Mouse (Mus musculus) MEL (cell line): ENCODE results near the gene Bag6. TPM values are rescaled to one million over a fixed set of nuclear protein-coding genes. Genes with fewer than 3 reads are reported as not detected.
A peak's percentile ranks its signal among the peaks of the same experiment; 100 is the strongest.

Source experiments
- DNase-seq: peaks from one replicate; pipeline ENCODE4 v3.0.0; 2011; ENCODE audit warnings: low read depth, low spot score
- H3K27ac ChIP-seq: 2 replicates; pipeline ENCODE4 v1.5.1; 2012; ENCODE audit warnings: low read depth, mild to moderate bottlenecking, control low read depth, low read length, moderate library complexity; ENCODE audit not compliant: control insufficient read depth
- H3K27me3 ChIP-seq, 2 experiments: fragments of 150-350 bp in 1 of 2; sonication (generic) in 1 of 2; 2 replicates each; pipeline ENCODE4 v1.6.1; 2012; ENCODE audit warnings: low read length in 2 of 2, mild to moderate bottlenecking in 2 of 2, improper control_type of control experiment in 1 of 2, moderate library complexity in 1 of 2; ENCODE audit not compliant: insufficient read depth in 2 of 2, control insufficient read depth in 1 of 2
- H3K36me3 ChIP-seq, 2 experiments: 2 replicates each; pipeline ENCODE4 v1.6.1; 2012 to 2014; ENCODE audit warnings: low read length in 2 of 2, improper control_type of control experiment in 1 of 2, inconsistent platforms in 1 of 2, mild to moderate bottlenecking in 1 of 2; ENCODE audit not compliant: insufficient read depth in 2 of 2, control insufficient read depth in 1 of 2
- H3K4me1 ChIP-seq, 2 experiments: fragments of 150-350 bp in 1 of 2; sonication (generic) in 1 of 2; 2 replicates each; pipeline ENCODE4 v1.6.1; 2012; ENCODE audit warnings: low read length in 2 of 2, improper control_type of control experiment in 1 of 2, mild to moderate bottlenecking in 1 of 2; ENCODE audit not compliant: insufficient read depth in 2 of 2, control insufficient read depth in 1 of 2
- H3K4me3 ChIP-seq, 2 experiments: fragments of 150-350 bp in 1 of 2; sonication (generic) in 1 of 2; 2 replicates each; pipeline ENCODE4 v1.5.1; 2012; ENCODE audit warnings: low read depth in 2 of 2, low read length in 2 of 2, mild to moderate bottlenecking in 2 of 2, moderate library complexity in 2 of 2, control low read depth in 1 of 2, improper control_type of control experiment in 1 of 2; ENCODE audit not compliant: control insufficient read depth in 1 of 2, insufficient read depth in 1 of 2
- H3K79me2 ChIP-seq: 2 replicates; pipeline ENCODE4 v1.6.1; 2012; ENCODE audit warnings: mild to moderate bottlenecking, low read length, moderate library complexity; ENCODE audit not compliant: control insufficient read depth, poor library complexity, insufficient read depth
- H3K9ac ChIP-seq: 2 replicates; pipeline ENCODE4 v1.6.1; 2012; ENCODE audit warnings: low read depth, mild to moderate bottlenecking, control low read depth, low read length, moderate library complexity; ENCODE audit not compliant: control insufficient read depth, poor library complexity, severe bottlenecking
- H3K9me3 ChIP-seq: fragments of 150-350 bp; sonication (generic); replicated peaks from 2 replicates; pipeline ENCODE4 v1.6.1; 2012; ENCODE audit warnings: mild to moderate bottlenecking, low read length, improper control_type of control experiment, moderate library complexity; ENCODE audit not compliant: insufficient read depth
- CHD2 ChIP-seq: IDR thresholded peaks from 2 replicates; pipeline ENCODE4 v1.6.1; 2011; ENCODE audit warnings: low read length, improper control_type of control experiment
- CTCF ChIP-seq, 3 experiments: IDR thresholded peaks in 2 of 3; conservative IDR thresholded peaks in 1 of 3; 2 replicates each; pipeline ENCODE4 v1.5.1; 2011 to 2012; ENCODE audit warnings: low read length in 3 of 3, low read depth in 2 of 3, mild to moderate bottlenecking in 2 of 3, improper control_type of control experiment in 1 of 3, inconsistent platforms in 1 of 3, mixed read lengths in 1 of 3, moderate library complexity in 1 of 3; ENCODE audit not compliant: control insufficient read depth in 1 of 3, insufficient read depth in 1 of 3, poor library complexity in 1 of 3, severe bottlenecking in 1 of 3
- EP300 ChIP-seq, 2 experiments: IDR thresholded peaks; 2 replicates each; pipeline ENCODE4 v1.6.1; 2011; ENCODE audit warnings: improper control_type of control experiment in 2 of 2, low read length in 2 of 2, low read depth in 1 of 2, mild to moderate bottlenecking in 1 of 2
- ETS1 ChIP-seq: IDR thresholded peaks from 2 replicates; pipeline ENCODE4 v1.6.1; 2012; ENCODE audit warnings: low read depth, mild to moderate bottlenecking, inconsistent platforms, low read length, improper control_type of control experiment, moderate library complexity
- GATA1 ChIP-seq: IDR thresholded peaks from 2 replicates; pipeline ENCODE4 v1.6.1; 2011; ENCODE audit warnings: low read depth, low read length, improper control_type of control experiment
- MEF2A ChIP-seq: IDR thresholded peaks from 2 replicates; pipeline ENCODE4 v1.6.1; 2014; ENCODE audit warnings: low read depth, mild to moderate bottlenecking, inconsistent platforms, low read length, improper control_type of control experiment; ENCODE audit not compliant: poor library complexity, insufficient replicate concordance, severe bottlenecking; ENCODE audit errors: extremely low read depth
- MYB ChIP-seq: IDR thresholded peaks from 2 replicates; pipeline ENCODE4 v1.6.1; 2011; ENCODE audit warnings: mild to moderate bottlenecking, low read depth, low read length, improper control_type of control experiment
- POLR2A ChIP-seq, 2 experiments: IDR thresholded peaks; 2 replicates each; pipeline ENCODE4 v1.6.1; 2011 to 2012; ENCODE audit warnings: low read length in 2 of 2, mild to moderate bottlenecking in 2 of 2, control low read depth in 1 of 2, improper control_type of control experiment in 1 of 2, low read depth in 1 of 2, moderate library complexity in 1 of 2; ENCODE audit not compliant: control insufficient read depth in 1 of 2, insufficient read depth in 1 of 2, poor library complexity in 1 of 2
- RAD21 ChIP-seq: IDR thresholded peaks from 2 replicates; pipeline ENCODE4 v1.6.1; 2011; ENCODE audit warnings: mild to moderate bottlenecking, low read depth, low read length, improper control_type of control experiment
- SIN3A ChIP-seq: IDR thresholded peaks from 2 replicates; pipeline ENCODE4 v1.6.1; 2012; ENCODE audit warnings: low read length, improper control_type of control experiment, inconsistent platforms
- SMC3 ChIP-seq: IDR thresholded peaks from 2 replicates; pipeline ENCODE4 v1.6.1; 2011; ENCODE audit warnings: low read depth, low read length, improper control_type of control experiment
- TBP ChIP-seq: IDR thresholded peaks from 2 replicates; pipeline ENCODE4 v1.8.0; 2011; ENCODE audit warnings: low read depth, low read length, improper control_type of control experiment
- TCF12 ChIP-seq: IDR thresholded peaks from 2 replicates; pipeline ENCODE4 v1.6.1; 2014; ENCODE audit warnings: low read depth, mild to moderate bottlenecking, inconsistent platforms, low read length, improper control_type of control experiment, moderate library complexity
- ZC3H11A ChIP-seq: IDR thresholded peaks from 2 replicates; pipeline ENCODE4 v1.6.1; 2012; ENCODE audit warnings: low read depth, mild to moderate bottlenecking, inconsistent platforms, low read length, improper control_type of control experiment
- ZNF384 ChIP-seq: IDR thresholded peaks from 2 replicates; pipeline ENCODE4 v1.6.1; 2012; ENCODE audit warnings: low read depth, mild to moderate bottlenecking, inconsistent platforms, low read length, improper control_type of control experiment
- polyA plus RNA-seq, 2 experiments: library from polyadenylated mRNA; stranded (reverse) in 1 of 2; unstranded in 1 of 2; fragments of >175 nt in 1 of 2; fragments of >200 nt in 1 of 2; gene quantifications; 2 replicates each; pipeline versions ENCODE4 v1.2.1 to v1.2.4; 2012; ENCODE audit warnings: low replicate concordance in 2 of 2, low read depth in 1 of 2; ENCODE audit not compliant: insufficient read length in 2 of 2, insufficient read depth in 1 of 2, missing spikeins in 1 of 2
- total RNA-seq: library from RNA; depleted of rRNA; stranded (reverse); fragments of 300-350 nt; gene quantifications from 2 replicates; pipeline ENCODE4 v1.2.3, GENCODE M21; 2012

Gene Bag6
- total and polyA plus RNA-seq, 3 experiments, result 102 to 283 TPM; not detected in 1

- TF ChIP-seq TCF12 (no peak), CHD2 (no peak)
- TF ChIP-seq, all 39 proteins: peak for 9
Measured at GRCm38 (mm10) chr17:35190096-35190495, 55.1 kb downstream of the Bag6 start (continued).

GRCm38 (mm10) chr17:35191723-35192122 is 56.7 kb downstream of the Bag6 start:
- H3K36me3 ChIP-seq, result peaks cover 0 to 34% of the 10 kb centered on the region in 2 experiments; a peak in 2 of 4 replicates
- TF ChIP-seq ZC3H11A (peak; percentile 31), ZNF384 (no peak), EP300 (IDR thresholded peaks at IDR 0.05; ENCODE audit: low read depth in 1 of 2, low read length in 2 of 2) (0 out of 4 replicates have a peak, but pooled peaks of 1 of the 2 experiments have one; percentile 0), SMC3 (peak; percentile 30), POLR2A (IDR thresholded peaks at IDR 0.05; ENCODE audit: control insufficient read depth in 1 of 2, insufficient read depth in 1 of 2, low read depth in 1 of 2, low read length in 2 of 2, poor library complexity in 1 of 2) (no peak), SIN3A (no peak), MEF2A (no peak), RAD21 (peak; percentile 13; the same call in 1 of the 2 replicates), CTCF (IDR thresholded peaks at IDR 0.05 in 2 of 3, conservative IDR thresholded peaks at IDR 0.05 in 1 of 3; ENCODE audit: control insufficient read depth in 1 of 3, insufficient read depth in 1 of 3, low read depth in 2 of 3, low read length in 3 of 3, poor library complexity in 1 of 3, severe bottlenecking in 1 of 3) (peak; percentile 21 to 48 (median 41); a peak in 4 of 6 replicates)
- peaks cover 21 to 46% of the 10 kb centered on the region in 2 experiments for H3K4me1 ChIP-seq
- no peaks in the 10 kb centered on the region for H3K27me3 ChIP-seq
- H3K9me3 ChIP-seq, result no peaks in the 10 kb centered on the region
- DNase-seq, result peak; percentile 55
- H3K4me3 ChIP-seq, result no peak overlapping the region
- no peak overlapping the region for H3K9ac ChIP-seq
- H3K79me2 ChIP-seq, result peaks cover 5% of the 10 kb centered on the region; the same call in 1 of the 2 replicates
- H3K27ac ChIP-seq, result no peak overlapping the region

DNA sequence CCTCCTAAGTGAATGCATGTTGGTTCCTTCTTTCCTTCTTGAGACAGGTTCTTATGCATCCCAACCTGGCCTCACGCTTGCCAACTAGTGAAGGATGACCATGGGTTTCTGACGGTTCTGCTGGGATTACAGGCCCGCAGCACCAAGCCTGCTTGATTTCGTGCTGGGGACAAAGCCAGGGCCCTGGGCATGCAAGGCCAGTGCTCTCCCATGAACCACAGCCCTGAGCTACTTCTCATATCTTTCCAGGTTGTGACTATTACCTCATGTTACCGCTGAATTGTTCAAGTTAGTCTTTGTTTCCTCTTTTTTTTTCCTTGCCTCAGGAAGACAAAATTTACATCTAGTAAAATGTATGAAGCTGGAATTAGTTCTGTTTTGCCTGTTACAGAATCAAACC is 57.9 kb downstream of the Bag6 start:
- H3K79me2 ChIP-seq, result peaks cover 5% of the 10 kb centered on the region; the same call in 1 of the 2 replicates
- no peak overlapping the region for H3K9ac ChIP-seq
- H3K27ac ChIP-seq, result peak overlapping the region; percentile 58
- TF ChIP-seq MYB (no peak), GATA1 (no peak), ETS1 (0 out of 2 replicates have a peak, but pooled peaks have one; percentile 33), ZNF384 (peak; percentile 65), TBP (peak; percentile 97)
- H3K4me3 ChIP-seq, result no peak overlapping the region
- H3K36me3 ChIP-seq, result peaks cover 0 to 32% of the 10 kb centered on the region in 2 experiments; a peak in 2 of 4 replicates
- no peaks in the 10 kb centered on the region for H3K27me3 ChIP-seq
- DNase-seq, result peak; percentile 81
- no peaks in the 10 kb centered on the region for H3K9me3 ChIP-seq
- peaks cover 23 to 42% of the 10 kb centered on the region in 2 experiments for H3K4me1 ChIP-seq
